Mouse (Mus musculus): ENCODE data around the gene Por.

The Por gene

DNA sequence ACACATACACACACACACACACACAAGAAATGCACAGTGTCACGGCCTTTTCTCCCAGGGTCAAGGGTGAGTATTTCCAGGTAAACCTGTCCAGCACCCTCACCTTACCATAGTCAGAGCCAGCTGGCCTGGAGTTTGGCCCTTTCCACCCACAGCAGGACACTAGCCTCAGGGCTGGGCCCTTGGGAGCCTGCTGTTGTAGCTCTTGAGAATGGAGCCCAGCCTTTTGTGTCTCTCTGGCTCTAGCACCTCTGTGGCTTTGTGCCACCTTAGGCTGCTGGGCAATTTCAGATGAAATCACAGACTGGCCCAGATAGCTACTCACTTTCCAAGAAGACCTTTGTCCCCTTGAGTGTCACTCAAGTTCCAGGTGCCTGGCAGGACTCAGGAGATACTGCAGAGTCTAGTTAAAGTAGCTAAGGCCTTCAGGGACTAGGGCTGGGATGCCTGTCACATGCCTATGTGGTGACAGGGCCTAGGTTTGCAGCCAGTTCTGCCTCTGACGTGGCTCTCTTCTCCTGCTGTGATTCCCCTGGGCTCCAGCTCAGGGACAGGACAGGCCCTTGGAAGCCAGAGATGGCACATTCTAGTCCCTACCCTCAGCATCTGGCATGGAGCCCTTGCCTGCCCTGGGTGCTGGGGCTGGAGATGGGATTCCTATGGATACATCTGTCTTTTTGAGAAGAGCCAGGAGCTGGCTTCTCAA lies 57.0 kb downstream of the Por start:
- no peak for ATAC-seq (ENCODE audit: low TSS enrichment)

- no peak for ATAC-seq (ENCODE audit: low TSS enrichment)
These were observed 58.0 kb downstream of the Por start for GRCm38 (mm10) chr5:135727871-135728270.

DNA sequence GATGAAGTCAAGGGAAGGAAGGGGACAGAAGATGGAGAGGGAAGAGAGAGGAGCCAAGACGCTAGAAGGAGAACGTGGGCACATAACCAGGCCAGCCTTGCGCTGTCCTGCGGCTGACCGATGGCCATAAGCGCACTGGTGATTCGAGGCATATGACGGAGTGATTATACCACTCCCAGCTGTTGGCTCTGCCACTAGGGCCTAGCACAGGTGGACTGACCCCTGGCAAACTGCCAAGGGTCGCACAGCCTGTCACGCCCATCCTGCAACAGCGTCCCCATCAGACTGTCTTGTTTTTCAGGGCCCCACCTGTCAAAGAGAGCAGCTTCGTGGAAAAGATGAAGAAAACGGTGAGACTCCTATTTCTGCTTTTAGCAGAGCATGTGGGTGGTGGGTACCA lies 58.5 kb downstream of the Por start:
- ATAC-seq (ENCODE audit: low TSS enrichment), result no peak

- no peak for ATAC-seq (ENCODE audit: low TSS enrichment)
These were observed 59.5 kb downstream of the Por start for GRCm38 (mm10) chr5:135729351-135729750.

DNA sequence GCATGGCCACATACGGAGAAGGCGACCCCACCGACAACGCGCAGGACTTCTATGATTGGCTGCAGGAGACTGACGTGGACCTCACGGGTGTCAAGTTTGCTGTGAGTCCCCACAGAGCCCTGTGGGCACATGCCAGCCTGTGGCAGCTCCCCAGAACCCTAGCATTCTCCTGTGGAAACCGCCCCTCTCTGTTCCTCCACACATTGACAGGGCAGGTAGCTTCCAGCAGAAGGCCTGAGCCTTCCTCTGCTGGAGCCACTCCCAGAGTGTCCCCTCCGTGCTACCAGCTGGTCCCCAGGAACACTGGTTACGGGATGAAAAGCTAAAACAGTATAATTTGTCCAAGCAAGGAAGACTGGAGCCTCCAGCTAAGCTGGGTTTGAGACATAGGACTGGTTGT lies 60.4 kb downstream of the Por start:
- ATAC-seq (ENCODE audit: low TSS enrichment), result no peak

DNA sequence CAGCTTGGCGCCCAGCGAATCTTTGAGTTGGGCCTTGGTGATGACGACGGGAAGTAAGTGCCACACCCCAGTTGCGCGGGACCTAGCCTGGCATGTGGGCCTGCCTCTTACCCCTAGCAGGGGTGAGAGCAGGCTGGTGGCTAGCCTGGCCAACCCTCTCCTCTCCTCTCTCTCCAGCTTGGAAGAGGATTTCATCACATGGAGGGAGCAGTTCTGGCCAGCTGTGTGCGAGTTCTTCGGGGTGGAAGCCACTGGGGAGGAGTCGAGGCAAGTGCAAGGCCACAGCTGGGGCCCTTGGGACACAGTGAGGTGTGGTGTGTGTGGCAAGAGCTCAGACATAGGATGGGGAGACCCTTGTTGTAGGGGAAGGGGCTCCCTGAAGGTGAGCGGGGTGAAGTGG lies 61.1 kb downstream of the Por start:
- no peak for ATAC-seq (ENCODE audit: low TSS enrichment)

DNA sequence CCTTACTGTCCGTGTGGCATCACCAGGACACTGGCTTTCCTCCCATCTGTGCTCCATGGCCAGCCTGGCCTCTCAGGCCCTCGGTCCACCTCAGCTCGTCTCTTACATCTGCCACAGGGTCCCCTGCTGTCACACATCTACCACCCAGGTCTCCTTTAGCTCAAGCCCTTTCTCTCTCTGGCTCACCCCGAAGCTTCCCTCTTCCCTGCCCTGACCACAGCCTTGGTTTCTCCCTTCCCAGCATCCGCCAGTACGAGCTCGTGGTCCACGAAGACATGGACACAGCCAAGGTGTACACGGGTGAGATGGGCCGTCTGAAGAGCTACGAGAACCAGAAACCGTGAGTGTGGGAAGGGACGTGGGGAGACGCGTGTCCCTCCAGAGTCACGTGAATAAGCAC lies 61.5 kb downstream of the Por start:
- no peak for ATAC-seq (ENCODE audit: low TSS enrichment)

GRCm38 (mm10) chr5:135733071-135733470 lies 63.2 kb downstream of the Por start:
- ATAC-seq (ENCODE audit: low TSS enrichment), result no peak

DNA sequence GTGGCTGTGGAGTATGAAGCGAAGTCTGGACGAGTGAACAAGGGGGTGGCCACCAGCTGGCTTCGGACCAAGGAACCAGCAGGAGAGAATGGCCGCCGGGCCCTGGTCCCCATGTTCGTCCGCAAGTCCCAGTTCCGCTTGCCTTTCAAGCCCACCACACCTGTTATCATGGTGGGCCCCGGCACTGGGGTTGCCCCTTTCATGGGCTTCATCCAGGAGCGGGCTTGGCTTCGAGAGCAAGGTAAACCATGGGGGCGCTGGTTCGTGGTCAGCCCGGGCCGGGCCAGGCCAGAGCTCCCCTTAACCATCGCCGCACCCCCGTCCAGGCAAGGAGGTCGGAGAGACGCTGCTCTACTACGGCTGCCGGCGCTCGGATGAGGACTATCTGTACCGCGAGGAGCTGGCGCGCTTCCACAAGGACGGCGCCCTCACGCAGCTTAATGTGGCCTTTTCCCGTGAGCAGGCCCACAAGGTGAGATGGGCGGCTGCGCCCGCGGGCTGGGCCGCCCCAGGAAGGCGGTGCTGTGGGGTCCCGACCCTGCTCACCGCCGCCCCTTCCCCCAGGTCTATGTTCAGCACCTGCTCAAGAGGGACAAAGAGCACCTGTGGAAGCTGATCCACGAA lies 64.3 kb downstream of the Por start:
- no peak for ATAC-seq (ENCODE audit: low TSS enrichment)

- ATAC-seq (ENCODE audit: low TSS enrichment), result no peak
These were observed 65.9 kb downstream of the Por start for GRCm38 (mm10) chr5:135735741-135736140.

GRCm38 (mm10) chr5:135736544-135736943 lies 66.7 kb downstream of the Por start:
- ATAC-seq (ENCODE audit: low TSS enrichment), result no peak

DNA sequence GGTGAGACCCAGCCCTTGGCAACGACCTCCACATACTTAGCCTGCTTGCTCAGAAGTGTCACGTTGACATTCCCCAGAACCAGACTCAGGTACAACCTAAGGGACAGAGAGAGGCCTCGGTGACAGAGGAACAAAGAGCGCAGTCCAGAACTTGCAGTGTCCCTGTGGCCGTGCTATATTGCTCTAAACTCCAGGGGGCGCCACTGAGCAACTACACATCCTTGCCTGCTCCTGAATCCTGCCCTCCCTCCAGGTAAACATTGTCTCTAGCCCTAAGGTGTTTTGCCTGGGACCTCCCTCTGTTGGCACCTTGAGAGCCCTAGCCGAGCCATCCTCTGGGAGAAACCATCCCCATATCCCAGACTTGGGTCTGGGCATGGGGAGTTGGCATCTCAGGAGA lies 67.3 kb downstream of the Por start:
- no peak for ATAC-seq (ENCODE audit: low TSS enrichment)

DNA sequence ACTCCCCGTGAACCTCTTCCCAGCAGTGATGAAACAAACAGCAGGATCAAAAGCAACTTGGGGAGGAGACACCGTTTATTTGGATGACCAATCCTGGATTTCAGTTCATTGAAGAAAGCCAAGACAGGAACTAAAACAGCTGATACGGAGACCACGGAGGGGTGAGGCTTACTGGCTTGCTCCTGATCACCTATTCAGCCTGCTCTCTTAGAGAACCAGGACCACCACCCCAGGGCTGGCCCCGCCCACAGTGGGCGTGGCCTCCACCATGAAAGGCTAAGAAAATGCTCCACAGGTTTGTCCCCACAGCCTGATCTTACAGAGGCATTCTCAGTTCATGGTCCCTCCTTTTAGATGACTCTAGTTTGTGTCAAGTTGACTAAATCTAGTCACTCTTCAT lies 68.4 kb downstream of the Por start:
- ATAC-seq (ENCODE audit: low TSS enrichment), result no peak

- no peak for ATAC-seq (ENCODE audit: low TSS enrichment)
These were observed 72.3 kb downstream of the Por start for GRCm38 (mm10) chr5:135742156-135742555.

GRCm38 (mm10) chr5:135742941-135743740 lies 73.3 kb downstream of the Por start:
- ATAC-seq (ENCODE audit: low TSS enrichment), result peak; percentile 25; the same call in 1 of the 2 replicates

DNA sequence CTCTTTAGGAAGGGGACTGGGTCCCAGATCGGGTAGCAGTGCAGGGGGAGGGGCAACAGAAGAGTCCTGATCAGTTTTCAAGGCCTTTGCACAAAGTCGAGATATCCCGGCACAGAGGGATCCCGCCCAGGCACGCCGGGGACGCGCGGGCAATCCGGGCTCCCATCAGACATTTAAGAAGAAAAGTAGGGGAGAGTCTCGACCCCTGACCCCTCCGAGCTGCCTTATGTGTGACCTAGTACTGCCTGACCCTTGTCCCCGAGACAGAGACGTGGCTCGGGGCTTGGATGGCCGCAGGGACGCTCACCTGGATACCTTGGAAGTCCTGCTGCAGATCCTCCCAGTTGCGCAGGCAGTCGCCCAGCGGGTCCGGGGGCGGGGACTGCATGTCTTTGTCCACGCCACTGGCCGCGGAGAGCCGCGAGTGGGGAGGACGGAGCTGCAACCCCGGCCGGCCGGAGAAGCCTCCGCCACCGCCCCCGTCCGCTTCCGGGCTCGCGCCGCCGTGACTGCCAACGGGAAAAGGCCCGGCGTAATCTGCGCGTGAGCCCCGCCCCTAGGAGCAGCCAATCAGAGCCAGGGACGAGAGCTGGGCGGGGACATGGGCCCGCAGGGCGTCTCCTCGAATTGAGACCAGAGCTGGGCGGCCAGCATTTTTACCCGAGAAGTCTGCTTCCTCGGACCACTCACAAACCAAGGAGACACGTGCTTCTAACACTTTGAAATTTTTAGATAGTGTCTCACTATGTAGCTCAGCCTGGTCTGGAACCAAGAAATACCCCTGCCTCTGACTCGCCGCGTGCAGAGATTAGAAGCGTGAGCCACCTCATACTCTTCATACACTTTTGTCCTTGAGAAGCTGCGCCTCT lies 74.1 kb downstream of the Por start, which contains the start of gene Tmem120a:
Gene Tmem120a, minus strand, starts transcription at position 708 of the 869 bp plus-strand sequence.
- ATAC-seq (ENCODE audit: low TSS enrichment), result peak; percentile 98

DNA sequence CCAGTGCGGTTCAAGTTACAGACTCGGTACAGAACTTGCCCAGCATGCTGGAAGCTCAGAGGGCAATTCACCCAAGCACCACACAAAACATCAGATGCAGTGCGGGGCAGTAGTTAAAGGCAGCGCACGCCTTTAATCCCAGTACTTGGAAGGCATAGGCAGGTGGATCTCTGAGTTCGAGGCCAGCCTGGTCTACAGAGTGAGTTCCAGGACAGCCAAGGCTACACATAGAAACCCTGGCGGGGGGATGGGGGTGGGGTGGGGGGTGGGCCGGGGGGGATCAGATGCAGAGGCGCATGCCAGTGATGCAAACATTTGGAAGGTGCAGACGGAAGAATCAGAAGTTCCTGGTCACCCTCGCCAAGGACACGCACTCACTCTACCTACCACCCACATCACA lies 74.9 kb downstream of the Por start:
- no peak for ATAC-seq (ENCODE audit: low TSS enrichment)

GRCm38 (mm10) chr5:135751041-135751440 lies 81.2 kb downstream of the Por start:
- no peak for ATAC-seq (ENCODE audit: low TSS enrichment)

DNA sequence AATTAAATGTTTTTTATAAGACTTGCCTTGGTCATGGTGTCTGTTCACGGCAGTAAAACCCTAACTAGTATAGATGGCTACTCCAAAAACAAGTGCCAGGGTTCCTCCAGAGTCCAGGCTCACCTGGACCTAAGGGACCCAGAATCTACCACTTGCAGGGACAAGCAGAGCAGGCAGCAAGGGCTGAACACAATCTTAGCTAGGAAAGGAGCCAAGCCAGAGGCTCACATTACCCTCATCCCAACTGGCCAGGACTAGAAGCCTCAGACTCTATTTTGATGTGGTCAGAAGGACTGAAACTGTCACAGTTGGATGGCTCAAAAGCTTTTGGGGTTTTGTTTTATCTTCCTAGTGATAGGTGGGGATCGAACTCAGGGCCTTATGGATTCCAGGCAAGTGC lies 81.8 kb downstream of the Por start:
- ATAC-seq (ENCODE audit: low TSS enrichment), result no peak

DNA sequence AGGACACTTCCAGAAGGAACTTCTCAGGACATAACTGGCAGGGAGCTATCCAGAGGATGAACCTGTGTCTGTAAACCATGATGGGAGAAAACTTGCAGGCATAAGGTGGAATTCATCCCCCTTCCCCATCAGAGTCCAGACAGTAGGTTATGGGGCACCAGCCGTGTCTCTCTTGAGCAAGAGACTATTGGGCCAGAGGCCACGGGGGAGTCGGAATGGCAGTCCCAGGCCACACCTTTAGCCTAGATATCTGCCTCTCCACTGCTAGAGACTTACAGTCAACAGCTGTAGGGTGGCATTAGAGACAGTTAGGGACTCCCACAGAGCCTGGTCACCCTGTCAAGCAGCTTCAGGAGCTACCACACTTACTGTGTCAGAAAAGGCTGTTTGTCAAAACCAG lies 92.0 kb downstream of the Por start:
- ATAC-seq (ENCODE audit: low TSS enrichment), result no peak

DNA sequence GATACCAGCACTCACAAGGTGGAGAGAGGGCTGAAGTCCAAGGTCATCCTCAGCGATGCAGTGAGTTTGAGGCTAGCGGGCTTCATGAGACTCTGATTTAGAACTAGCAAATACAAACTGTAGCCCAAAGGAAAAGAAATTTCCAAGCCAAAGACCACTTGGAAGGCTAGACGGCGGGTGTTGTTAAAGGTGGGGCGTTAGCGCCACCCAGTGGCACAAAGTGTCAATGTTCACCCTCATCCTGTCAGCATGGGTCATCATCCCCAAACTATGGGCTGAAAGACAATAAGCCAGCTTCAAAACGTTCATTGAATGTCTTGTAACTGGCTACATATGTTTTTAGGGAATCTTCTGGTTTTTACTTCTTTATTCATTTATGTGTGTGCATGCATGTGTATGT lies 93.7 kb downstream of the Por start:
- ATAC-seq (ENCODE audit: low TSS enrichment), result peak; percentile 65; the same call in 1 of the 2 replicates

DNA sequence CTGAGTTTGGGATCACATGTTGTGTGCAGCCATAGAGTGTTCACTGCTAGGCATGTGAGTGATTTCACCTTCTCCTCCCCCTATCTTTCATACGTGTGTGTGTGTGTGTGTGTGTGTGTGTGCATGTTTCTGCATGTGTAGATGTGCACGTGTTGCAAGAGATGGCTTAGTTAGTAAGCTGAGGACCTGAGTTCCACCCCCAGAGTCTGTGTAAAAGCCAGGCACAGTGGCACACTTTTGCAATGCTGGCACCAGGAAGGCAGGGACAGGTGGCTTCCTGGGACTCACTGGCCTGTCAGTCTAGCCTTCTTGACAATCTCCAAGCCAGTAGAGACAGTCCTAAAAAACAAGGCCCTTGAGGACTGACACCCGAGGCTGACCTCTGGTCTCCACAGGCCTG lies 95.1 kb downstream of the Por start:
- no peak for ATAC-seq (ENCODE audit: low TSS enrichment)
